Mouse (Mus musculus): ENCODE data around the gene Slc35e2.

The Slc35e2 gene

DNA sequence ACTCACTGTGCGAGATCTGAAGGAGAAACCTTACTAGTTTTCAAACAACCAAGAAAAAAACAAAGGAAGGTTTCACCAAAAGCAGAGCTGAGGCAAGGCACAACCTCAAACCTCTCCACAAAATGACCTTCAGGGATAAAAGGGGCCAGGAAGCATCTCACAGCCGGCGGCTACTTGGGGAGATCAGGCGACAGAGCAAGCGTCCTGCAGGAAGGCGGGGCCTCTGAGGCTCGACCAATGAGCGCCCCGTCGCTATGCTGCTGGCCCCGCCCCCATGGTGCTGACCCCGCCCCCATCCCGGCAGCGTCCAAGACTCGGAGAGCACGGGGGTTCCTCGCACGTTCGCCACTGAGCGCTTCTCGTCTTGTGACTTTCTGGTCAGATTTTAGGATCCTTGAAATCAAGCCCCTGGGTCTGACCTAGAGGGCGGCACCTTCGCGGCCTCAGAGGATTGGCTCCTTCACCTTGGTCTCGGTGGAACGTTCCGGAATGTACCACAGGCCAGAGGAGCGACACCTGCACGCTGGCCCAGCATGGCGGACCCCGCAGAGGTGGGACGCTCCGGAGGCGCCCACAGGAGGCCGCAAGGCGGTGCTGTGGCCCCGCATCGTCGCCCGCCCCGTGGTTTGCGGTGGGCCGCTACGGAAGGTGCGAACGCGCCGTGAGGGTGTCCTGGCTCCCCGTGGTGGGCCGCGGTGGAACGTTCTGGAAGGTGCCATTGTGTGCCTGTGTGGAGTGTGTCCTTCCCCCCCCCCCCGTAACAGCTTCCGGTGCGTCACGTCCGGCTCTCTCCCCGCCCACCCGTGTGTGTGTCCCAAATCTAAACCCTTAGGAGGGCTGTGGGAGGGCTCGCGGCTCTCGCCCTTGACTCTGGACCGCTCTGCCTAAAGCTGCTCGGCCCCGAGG lies at the start of gene Slc35e2:
Gene Slc35e2, plus strand, starts transcription at position 326 of the 906 bp plus-strand sequence.
- peak; percentile 94 to 99 for DNase-seq (ENCODE audit: inconsistent age in 2 of 2, low spot score in 1 of 2)

DNA sequence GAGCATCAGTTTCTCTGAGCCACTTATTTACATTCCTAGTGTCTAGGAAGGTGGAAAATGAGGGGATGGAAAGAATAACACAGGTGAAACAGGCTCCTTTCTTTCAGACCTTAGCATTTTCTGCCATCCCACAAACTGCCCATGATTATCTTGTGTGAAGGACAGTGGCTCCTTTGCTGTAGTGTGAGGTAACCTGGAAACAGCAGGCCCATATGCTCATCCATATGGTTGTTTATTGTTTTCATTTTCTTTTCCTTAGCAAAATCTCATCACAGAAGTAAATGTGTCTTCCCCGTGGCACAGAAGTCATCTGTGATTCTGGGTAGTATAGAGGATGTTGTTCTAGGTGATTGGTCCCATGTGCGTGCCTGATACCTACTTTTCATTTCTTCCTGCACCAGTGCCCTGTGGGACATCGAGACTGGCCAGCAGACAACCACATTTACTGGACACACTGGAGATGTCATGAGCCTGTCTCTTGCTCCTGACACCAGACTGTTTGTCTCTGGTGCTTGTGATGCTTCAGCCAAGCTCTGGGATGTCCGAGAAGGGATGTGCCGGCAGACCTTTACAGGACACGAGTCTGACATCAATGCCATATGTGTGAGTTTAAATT lies 48.2 kb upstream of the Slc35e2 start:
- no peak for DNase-seq (ENCODE audit: inconsistent age in 2 of 2, low spot score in 1 of 2)

DNA sequence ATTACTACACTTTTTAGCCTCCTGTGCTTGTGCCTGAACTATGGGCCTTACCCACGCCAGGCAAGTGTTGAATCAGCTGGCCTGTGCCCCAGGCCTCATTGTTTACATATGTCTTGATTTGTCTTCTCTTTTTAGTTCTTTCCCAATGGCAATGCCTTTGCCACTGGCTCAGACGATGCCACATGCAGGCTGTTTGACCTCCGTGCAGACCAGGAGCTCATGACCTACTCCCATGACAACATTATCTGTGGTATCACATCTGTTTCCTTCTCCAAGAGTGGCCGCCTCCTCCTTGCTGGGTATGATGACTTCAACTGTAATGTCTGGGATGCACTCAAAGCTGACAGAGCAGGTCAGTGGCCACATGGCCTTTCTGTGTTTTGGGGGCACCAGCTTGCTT lies 46.3 kb upstream of the Slc35e2 start:
- DNase-seq (ENCODE audit: inconsistent age in 2 of 2, low spot score in 1 of 2): no peak

DNA sequence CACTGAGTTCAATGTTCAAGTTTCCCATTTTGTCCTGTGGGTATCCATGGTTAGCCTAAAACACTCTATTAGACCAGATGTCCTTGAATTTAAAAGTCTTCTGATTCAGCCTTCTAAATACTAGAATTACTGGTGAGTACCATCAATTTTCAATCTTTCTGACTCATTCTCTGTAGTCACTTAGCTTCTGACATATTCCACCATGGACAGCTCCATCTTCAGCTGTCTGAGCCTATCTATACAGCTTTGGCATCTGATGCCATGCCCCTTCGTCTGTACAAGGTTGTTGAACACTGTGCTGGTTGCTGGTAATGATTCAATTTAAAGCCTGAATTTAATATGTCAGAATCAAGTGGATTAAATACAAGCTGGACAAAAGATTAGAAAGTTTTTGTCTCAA lies 45.8 kb upstream of the Slc35e2 start:
- DNase-seq (ENCODE audit: inconsistent age in 2 of 2, low spot score in 1 of 2): peak in 1 of 2 experiments; percentile 72

DNA sequence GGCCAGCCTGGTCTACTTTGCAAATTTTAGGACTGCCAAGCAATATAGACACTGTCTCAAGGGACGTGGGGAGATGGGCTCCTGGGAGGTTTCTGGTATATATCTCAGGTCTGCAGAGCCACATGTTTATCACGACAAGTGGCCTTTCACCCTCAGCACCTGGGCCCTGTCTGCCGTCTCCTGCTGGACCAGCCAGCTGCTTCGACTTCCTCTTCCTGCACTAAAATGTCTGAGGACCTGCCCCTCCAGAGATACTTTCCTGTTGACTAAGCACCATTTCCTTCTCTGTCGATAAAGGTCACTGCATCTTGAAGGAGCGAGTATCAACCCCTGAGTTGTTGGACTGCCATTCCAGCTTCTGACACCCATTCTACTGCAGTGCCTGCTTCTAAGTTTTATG lies 41.8 kb upstream of the Slc35e2 start:
- peak in 1 of 2 experiments; percentile 7 for DNase-seq (ENCODE audit: inconsistent age in 2 of 2, low spot score in 1 of 2)

DNA sequence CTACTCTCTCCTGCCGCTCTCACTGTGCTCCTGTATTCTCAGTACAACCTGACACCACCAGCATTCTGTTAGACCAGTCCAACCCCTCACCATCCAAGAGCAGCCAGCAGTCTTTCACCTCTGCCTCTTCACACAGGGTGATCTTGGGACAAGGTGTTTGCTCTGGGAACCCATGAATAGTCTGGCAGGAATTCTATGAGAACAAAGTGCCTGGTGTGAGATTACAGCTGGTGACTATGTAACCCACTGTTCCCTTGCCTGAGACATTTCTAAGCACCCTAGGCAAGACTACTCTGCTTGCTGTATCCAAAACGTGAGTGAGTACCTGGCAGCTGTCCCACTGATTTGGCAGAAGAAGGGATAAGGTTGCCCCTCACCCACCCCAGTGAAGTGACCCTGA lies 40.3 kb upstream of the Slc35e2 start:
- peak in 1 of 2 experiments; percentile 39 for DNase-seq (ENCODE audit: inconsistent age in 2 of 2, low spot score in 1 of 2)

DNA sequence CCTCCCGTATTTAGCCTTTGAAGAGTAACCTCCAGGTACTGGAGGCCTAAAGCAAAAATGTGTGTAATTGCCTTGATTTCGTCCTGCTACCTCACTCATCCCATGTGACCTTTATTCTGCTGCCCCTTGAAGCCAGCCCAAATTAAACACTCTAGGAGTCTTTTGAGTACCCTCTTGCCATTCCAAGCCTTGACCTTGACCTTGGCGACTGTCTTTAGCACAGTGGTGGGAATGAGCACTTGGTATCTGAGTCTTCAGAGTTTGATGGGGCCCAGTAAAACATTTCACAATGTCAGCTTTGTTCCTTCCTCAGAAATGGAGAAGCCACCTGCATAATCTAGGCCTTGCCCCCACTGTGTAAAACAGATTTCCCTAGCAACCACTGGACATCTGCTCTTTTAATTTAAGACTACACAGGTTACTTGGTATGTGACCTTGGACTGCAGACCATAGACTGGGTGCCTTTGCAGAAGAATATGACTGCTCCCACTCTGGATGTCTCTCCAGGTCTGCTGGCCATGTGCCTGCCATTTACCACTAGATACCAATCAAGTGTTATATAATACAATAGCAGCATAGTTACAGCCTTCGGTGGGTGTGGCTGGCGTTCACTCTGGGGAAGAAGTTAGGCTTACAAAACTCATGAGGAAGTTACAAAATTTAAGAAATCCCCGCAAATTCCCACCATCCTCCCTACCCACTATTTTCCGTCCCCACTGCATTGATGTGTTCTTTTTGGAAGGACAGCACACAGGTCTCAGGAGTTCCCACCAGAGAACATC lies 39.4 kb upstream of the Slc35e2 start, which contains the start of gene Nadk:
Gene Nadk, plus strand, starts transcription at position 718 of the 782 bp plus-strand sequence.
- peak; percentile 43 to 76 for DNase-seq (ENCODE audit: inconsistent age in 2 of 2, low spot score in 1 of 2)

DNA sequence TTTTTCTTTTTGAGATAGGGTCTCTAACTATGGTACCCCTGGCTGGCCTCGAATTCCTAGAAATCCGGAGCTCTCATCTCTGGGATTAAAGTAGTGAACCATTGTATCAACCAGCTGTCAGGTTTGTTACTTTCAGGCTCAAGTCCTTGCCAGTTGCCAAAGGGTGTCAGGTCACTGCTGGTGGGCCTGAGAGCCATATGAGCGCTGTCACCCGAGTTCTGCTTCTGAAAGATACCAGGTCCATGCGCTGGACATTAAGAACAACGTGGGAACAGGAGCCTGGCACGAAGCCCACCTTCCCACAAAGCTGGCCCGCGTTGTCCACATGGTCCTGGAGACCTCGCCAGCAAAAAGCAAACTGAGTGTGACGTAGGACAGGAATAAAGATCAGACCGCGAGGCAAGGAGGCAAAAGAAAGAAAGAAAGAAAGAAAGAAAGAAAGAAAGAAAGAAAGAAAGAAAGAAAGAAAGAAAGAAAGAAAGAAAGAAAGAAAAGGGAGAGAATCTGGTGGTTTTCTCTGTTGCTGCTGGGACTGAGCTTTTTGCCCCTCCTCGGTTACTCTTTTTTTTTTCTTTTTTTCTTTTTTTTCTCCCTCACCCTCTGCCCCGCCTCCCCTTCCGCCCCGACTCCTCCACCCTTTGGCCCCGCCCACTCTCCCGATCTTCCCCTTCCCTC lies 38.4 kb upstream of the Slc35e2 start:
- DNase-seq (ENCODE audit: inconsistent age in 2 of 2, low spot score in 1 of 2): peak; percentile 81 to 90

DNA sequence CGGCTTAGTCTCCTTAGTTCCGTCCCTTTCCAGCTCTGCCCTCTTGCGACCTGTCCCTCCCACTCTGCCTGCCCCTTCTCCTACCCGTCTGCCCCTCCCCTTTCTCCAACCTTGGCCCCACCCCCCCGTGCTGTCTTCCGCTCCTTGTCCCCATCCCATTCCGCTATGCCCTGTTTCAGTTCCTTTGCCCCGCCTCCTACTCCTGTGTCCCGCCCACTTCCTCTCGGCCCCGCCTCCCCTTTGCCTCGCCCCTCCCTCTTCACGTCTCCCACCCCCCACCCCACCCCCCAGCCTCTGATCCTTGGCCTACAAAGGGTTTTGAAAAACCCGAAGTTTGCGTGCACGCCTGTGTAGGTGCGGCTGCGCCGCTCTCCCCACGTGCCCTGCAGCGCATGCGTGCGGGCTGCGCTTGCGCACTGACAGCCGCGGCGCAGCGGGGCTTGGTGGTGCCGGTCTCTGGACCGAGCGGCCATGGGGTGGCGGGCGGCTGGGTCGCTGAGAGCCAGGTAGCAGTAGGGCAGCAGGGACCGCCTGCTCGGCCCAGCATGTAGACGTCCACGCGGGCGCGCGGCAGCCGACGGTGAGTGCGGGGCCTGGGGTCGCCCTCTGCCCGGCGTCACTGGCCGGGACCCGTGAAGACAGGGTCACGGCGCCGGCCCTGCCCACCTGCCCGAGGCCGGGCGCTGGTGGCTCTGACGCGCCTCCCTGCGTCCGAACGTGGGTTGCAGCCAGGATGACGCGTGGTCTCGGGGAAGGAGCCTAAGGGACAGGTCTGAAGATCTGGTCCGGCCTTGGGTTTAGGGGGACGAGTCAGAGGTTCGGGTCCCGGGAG lies 37.6 kb upstream of the Slc35e2 start:
- DNase-seq (ENCODE audit: inconsistent age in 2 of 2, low spot score in 1 of 2): peak; percentile 97 to 100

DNA sequence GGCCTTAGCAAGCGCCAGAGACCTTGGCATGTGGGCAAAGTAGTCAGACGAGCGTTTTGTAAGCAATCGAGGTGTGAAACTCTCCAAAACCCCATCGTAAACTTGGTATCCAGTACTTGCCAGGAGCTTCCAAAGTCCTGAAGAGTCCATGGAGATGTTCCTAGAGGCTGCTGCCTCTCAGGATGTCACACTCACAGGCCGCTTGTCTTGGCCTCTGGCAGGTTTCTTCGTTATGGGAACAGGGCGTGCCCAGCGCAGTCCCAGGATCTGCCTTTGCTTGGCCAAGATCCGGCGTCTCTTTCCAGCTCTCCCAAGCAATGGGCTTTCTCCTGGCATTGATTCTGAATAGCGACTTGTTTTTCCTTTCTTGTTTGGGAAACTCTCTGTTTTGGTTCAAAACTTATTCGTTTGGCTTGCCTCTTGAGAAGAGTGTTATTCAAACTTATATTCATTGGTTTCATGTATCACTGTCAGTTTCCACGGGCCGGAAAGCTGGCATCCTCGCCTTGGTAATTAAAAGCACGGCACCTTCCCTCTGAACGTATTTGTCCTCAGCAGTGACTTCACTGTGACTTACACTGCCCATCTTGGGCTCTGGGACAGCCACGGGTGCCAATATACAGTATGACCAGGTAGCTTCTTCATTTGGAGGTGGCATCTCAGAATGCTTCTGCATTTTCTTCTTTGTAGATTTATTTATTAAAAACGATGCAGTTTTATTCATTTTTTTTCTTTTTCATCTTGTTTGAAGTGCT lies 36.7 kb upstream of the Slc35e2 start:
- peak in 1 of 2 experiments; percentile 77 for DNase-seq (ENCODE audit: inconsistent age in 2 of 2, low spot score in 1 of 2)

DNA sequence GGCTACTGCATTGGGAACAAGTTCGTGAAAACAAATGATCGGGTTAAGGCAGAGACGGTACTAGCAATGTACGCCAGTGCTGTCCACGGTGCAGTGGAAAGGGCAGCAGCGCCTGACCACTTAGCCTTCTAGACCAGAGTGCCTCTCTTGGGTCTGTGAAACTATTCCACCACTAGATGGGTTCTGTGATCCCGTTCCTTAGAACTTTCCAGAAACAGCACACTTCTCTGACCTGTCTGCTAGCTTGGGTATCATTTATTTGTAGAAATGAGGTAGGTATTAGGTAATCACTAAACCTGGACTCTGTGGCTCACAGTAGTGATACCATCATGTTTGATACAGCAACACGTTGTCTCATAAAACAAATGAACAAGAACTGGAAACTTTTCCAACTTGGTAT lies 34.7 kb upstream of the Slc35e2 start:
- DNase-seq (ENCODE audit: inconsistent age in 2 of 2, low spot score in 1 of 2): peak; percentile 15 to 56

DNA sequence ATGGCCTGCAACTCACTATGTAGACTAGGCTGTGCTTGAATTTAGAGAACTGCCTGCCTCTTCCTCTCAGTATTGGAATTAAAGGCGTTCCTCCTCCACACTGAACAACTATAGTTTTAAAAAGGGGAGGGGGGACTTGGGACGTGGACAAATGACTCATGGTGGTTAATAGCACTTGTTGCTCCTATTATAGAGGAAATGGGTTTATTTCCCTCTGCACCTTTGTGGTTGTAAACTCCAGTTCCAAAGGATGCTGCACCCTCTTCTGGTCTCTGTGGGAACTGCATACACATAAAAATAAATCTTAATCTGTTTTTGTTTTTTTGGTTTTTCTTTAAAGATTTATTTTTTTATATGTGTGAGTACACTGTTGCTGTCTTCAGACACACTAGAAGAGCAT lies 33.0 kb upstream of the Slc35e2 start:
- DNase-seq (ENCODE audit: inconsistent age in 2 of 2, low spot score in 1 of 2): peak; percentile 14 to 79

DNA sequence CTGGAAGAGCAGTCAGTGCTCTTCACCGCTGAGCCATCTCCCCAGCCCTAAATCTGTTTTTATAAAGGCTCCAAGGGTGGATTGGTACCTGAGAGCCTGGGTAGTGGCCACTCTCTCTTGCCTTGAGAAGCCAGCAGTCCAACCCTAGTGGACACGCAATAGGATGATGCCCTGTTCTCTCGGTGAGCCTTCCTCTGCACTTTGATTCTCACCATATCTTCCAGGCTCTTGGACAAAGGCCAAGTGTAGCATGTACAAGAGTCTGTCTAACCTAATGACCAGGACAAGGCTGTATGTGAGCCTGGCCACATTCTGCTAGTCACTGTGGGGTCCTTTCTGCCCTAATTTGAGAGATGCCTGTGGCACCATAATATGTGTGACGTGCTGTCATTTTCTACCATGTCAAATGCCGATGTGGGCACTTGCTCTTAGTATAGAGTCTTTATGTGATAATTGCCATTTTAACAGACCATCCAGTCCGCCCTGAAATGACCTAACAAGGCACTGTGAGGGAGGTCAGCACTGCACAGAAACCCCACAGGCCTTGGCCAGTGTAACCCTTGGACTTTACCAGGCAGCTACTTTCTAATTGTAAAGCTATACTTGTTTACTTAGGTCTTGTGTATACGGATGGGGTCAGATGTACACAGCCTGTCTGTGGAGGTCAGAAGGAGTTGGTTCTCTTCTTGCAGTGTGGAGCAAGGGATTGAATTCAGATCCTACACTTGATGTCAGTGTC lies 32.4 kb upstream of the Slc35e2 start:
- peak; percentile 17 to 65 for DNase-seq (ENCODE audit: inconsistent age in 2 of 2, low spot score in 1 of 2)

DNA sequence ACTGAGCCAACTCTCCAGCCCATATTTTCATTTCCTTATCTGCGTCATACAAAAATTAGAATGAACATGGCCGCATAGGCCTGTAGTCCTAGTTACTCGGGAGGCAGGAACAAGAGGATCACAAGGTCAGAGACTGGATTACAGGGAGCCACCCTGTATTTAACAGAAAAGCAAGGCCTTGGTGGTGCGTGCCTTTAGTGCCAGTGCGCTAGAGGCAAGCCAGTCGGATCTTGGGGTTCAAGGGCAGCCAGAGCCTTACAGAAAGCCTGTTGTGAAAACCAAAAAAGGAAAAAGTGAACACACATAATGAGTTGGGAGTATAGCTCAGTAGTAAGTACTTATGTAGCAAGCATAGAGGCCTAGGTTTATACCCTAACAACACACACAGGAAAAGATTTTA lies 31.4 kb upstream of the Slc35e2 start:
- DNase-seq (ENCODE audit: inconsistent age in 2 of 2, low spot score in 1 of 2): peak; percentile 66 to 86

DNA sequence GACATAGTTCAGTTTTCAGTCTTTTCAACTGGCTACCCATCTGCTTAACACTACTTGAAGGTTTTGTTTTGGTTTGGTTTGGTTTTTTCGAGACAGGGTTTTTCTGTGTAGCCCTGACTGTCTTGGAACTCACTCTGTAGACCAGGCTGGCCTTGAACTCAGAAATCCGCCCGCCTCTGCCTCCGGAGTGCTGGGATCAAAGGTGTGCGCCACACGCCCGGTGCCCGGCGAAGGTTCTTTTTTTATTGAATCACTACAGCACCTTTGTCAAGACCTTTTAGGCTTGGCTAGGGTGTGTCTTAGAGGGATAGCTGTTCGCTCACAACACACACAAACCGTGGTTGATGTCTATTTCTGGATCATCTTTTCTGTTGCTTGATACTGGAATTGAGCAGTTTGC lies 30.9 kb upstream of the Slc35e2 start:
- peak; percentile 24 to 64 for DNase-seq (ENCODE audit: inconsistent age in 2 of 2, low spot score in 1 of 2)

DNA sequence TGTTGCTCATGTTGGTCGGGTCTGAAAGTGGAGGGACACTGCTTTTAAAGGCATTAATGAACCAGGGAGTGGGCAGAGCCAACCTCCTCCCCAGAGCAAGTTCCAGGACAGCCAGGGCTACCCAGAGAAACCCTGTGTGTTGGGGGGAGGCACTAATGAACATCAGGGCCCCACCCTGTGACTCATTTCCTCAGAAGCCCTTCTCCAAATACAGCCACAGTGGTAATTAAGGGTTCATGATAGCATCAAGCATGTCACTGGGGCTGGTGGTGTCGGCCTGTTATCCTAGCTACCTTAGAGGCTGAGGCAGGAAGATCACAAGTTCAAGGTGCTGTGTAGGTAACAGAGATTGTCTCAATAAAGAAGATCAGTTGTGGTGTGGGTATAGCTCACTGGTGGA lies 29.8 kb upstream of the Slc35e2 start:
- peak in 1 of 2 experiments; percentile 12 for DNase-seq (ENCODE audit: inconsistent age in 2 of 2, low spot score in 1 of 2)

DNA sequence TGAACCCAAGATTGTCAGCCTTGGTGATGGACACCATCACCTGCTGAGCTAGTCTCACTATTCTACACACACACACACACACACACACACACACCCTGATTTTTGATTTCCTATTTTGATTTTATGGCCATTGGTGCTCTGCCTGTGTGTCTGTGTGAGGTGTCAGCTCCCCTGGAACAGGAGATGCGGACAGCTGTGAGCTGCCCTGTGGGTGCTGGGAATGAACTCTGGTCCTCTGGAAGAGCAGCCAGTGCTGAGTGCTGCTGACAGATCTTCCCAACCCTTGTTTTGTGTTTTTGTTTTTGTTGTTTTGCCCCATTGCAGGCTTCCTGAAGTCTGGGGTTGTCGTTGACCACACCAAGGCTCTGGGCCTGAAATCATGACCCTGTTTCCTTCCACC lies 28.1 kb upstream of the Slc35e2 start:
- no peak for DNase-seq (ENCODE audit: inconsistent age in 2 of 2, low spot score in 1 of 2)

DNA sequence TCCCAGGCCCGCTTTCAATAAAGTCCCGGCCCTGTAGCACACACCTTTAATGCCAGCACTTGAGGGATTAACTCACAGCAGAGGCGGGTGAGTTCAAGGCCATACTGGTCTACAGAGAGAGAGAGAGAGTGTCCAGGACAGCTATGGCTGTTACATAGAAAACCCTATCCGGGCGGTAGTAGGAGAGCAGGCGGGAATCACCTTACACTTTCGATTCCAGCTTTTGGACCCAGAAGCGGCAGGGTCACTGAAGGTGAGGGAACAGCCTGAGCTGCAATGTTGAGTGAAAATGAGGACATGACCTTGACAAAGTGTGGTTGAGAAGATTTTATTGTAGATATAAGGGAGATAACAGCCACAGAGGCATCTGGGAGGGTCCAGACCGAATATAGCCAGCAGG lies 27.3 kb upstream of the Slc35e2 start:
- peak; percentile 53 to 80 for DNase-seq (ENCODE audit: inconsistent age in 2 of 2, low spot score in 1 of 2)

DNA sequence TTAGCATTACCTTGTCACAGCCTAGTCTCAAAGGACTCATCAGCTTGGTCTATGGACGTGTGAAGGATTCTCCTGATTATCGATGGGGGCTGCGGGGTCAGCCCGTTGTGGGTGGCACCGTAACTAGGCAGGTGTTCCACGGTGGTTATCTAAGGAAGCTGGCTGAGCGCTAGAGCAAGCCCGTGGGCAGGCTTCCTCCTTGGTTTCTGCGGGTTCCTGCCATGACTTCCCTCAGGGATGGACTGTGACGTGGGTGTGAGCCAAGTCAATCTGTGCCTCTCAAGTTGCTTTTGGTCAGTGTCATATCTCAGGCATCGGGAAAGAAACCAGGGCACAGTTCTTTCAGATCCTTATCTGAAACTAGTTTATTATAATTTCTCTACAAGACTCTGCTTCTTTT lies 26.3 kb upstream of the Slc35e2 start:
- DNase-seq (ENCODE audit: inconsistent age in 2 of 2, low spot score in 1 of 2): no peak
